Mouse (Mus musculus) adrenal gland, postnatal 14 days (tissue): ENCODE data around the gene Sdk2. TPM values are rescaled to one million over a fixed set of nuclear protein-coding genes. Genes with fewer than 3 reads are reported as not detected.

Experiments
- DNase-seq: peaks from one replicate; pipeline ENCODE4 v3.0.0; 2021; ENCODE audit warnings: mixed read lengths
- total RNA-seq: library from RNA; stranded (reverse); gene quantifications from 2 replicates; pipeline ENCODE4 v1.2.3, GENCODE M21; 2021

Gene Sdk2
- total RNA-seq, 1 experiment from 2014 or later = 4.4 TPM

DNA sequence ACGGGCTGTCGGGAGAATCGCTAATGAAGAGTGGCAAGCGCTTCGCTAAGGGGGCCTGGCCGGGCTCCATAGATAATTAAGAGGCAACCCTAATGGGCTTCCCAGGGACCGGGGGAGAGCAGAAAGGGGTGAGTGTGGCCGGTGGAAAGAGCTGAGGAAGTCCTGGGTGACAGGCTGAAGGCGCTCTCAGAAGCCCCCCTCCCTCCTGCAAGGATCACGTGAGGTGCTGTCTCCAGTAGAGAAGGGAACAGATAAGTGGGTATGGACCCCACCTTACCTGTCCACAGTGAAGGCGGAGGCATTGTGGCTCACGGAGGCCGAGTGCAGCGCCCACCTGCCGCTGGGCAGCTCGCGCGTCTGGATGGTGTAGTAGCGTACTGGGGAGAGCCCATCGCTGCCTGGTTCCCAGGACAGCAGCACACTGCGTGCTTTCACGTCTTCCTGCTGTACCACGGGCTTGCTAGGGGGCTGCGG, 238.7 kb downstream of the Sdk2 start:
- DNase-seq = no peak

DNA sequence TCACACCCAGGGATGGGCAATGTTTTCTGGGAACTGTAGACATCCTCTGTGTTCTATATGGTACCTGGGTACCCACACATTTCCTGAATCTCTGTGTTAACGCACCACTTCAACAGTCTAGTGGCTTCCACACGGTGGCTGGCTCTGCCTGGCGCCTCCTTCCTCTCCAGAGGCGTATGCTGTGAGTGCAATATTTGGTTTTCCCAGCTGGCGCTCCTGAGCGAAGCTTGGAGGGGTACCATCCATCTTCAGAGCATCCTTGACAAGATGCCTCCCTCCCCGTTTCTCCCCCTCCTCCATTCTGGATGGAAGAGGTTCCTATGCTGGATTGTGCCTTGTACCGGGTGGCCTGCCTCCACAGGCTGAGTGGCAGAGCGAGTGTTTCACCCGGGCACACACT, 246.8 kb downstream of the Sdk2 start:
- DNase-seq = no peak

DNA sequence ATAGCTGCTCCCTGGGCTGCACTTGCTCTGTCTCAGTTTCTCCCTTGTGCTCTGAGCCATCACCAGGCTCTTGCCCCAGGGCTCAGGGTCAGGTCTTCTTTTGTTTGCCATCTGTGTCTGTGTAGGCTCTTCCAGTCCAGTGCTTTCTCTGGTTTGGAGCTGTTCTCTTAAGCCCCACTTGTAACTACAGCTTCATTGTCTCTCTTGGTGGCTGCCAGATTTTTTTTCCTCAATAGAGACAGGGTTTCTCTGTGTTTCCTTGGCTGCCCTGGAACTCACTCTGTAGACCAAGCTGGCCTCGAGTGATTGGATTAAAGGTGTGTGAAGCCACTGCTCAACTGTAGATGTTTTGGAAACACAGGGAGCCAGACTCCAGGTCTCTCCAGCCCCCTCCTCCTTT, 247.8 kb downstream of the Sdk2 start:
- no peak for DNase-seq

DNA sequence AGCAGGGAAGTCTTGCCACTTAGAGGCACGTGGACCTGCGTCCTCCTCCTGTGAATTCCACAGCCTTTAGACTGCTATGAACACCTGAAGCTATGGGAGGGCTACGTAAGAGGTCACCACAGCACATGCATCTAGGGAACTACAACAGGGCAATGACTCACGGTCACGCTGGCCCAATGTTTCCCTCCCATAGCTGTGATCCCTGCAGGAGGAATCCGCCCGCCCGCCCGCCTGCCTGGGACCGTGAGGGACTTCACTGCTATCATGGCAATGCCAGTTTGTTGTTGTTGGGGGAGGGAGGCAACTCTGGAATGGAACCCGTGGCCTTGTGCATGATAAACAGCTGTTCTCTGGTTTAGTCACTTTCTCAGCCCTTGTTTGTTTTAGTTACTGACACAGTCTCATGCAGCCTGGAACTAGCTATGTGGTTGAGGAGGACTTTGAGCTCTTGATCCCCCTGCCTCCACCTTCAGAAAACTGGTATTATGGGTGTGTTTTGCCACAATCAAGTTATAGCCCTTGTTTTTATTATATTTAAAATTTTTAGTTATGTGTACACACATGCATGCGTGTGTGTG, 249.8 kb downstream of the Sdk2 start:
- DNase-seq = peak; percentile 81

DNA sequence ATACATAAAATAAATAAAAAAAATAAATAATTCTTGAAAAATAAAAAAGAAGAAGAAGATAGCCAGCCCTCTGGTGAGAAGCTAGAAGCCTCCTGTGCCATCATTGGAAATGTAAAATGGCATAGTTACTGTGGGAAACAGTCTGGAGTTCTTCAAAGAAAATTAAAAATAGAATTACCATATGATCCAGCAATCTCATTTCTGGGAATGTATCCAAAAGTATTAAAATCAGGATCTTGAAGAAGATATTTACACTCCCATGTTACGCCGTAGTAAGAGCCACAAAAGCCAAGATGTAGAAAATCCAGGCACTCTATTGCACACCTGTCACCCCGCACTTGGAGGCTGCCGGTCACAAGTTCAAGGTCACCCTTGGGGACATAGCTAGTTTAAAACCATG, 250.4 kb downstream of the Sdk2 start:
- DNase-seq = no peak

DNA sequence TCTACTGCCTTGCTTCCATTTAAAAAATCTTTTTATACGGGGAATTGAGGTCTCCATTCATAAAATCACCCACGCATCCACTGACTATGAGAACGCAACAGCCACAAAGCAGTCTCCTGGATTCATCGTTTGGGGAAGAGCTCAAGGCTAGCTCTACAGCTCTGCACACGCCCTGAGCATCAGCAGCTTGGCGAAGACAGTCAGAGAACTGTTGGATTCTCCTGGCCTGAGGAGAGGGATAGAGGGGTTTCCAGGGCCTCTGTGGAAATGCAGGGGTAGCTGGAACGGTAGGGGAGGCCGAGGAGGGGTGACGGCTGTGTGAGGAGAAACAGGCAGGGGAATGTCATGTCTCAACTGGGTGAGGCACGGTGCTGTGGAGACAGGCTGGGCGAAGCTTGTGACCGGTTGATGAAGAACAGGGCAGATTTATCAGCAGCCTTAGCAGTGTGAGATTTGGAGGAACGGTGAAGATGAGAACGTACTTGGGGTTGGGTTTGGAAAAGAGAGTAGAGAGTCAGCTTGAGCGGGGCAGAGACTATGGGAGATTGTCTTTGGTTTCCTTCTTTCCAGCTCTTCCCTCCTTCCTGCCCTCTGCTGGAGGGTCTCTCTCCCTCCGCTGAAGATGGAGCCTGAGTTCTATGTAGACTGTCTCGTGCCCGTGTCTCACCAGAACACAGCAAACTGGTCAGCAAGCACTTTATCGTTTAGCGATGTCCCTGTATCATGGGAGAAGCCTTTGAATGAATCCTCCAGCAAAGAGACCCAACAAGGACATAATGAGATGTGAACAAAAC, 255.1 kb downstream of the Sdk2 start:
- DNase-seq = no peak

DNA sequence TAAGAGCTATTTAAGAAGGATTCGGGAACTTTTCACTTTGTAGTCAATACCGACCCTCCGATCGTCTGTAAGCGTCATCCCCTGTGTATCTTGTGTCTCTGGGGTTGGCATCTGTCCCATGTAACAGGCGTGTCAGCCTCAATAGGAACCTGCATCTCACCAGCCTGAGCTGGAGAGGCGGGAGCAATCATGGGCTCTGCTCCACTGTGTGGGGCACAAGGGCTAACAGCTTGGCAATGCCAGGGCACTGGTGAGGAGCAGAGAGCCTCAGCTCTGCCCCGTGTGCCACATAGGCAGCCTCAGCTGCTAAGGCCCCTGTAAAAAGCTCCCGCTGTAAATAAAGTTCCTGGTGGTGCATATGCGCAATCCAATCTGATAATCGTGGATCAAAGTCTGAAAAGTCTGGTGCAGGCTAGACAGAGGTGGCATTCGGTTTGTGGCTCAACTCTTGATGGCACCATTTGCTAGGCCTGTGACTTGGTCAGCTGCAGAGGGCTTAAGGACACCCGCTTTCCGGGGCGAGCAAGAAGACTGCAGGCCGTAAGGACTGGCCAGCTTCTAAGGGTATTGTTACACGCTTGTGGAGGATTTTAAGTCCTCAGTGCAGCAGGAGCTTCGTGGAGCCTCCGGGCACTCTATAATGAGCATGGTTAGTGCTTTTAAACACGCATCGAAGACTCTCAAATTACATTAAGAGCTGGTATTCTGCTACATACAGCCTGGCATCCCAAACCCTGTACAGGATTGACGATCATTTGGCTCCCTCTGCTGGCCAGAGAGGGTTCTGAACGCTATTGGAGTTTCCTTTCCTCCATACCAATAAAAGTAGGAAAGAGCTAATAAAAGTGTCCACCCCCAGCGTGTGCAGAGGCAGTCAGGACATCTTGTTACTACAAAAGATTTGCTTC, 256.0 kb downstream of the Sdk2 start:
- peak; percentile 88 for DNase-seq

DNA sequence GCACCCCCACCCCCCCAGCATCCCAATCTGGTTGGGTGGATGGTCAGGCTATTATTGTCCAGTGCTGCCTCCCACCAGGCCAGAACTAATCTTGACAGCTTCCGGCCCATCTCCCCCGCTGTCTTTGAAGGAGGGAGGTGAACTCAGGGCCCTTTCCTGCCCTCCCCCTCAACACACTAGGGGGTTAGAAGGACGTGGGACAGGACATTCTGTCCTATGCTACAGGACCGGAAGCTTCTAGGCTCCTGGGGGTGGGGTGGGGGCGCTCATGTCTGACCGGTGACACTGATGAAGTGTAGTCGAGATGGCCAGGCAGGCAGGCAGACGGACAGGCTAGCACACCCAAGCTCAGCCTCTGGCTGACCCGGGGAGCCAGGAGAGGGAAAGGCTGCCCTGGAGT, 259.8 kb downstream of the Sdk2 start:
- DNase-seq = peak; percentile 77

DNA sequence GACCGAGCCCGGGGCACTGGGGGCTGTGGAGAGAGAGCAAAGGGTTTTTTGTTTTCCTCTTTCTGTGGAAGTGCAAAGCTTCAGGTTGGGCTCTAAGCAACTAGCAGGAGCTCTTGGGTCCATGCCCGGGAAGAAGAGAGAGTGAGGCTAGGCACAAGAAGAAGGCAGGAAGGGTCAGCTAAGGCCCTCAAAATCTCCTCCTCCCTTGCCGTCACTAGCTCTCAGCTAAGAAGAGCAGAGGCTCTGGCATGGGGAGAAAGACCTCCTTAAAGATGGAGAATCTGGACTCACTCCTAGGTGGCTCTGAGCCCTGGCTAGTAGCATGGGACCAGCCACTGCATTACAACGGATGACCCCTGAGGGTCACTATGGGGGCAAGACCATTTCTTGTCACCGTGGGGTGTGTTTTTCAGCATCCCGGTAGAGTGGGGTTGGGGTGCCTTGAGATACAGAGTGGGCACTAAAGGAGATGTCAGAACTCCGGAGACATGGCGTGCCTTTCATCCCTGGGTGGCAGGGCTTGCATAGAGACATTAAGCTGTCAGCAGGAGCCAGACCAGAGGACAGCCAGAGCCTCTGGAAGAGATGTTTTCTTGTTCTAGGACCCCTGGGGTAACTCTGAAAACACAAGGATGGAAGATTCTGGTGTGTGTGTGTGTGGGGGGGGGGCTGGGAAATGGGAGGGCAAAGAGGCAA, 260.3 kb downstream of the Sdk2 start:
- peak; percentile 33 for DNase-seq

DNA sequence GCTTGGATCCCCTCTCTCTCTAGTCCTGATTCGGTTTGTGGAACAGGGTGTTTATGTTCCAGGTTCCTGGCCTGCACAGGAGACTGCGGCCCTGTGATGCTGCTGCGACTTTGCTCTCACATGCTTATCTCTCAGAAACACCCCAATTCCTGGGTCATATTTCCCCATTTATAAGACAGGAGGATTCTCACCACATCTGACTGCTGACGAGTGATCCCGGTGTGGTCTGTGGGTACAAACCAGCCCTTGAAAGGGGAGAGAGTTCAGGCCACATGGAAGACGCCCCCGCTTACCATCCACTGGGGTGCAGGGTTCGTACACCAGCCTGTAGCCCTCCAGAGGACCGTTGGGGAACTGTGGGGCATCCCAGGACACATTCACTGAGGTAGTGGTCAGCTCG, 260.9 kb downstream of the Sdk2 start:
- DNase-seq = no peak

DNA sequence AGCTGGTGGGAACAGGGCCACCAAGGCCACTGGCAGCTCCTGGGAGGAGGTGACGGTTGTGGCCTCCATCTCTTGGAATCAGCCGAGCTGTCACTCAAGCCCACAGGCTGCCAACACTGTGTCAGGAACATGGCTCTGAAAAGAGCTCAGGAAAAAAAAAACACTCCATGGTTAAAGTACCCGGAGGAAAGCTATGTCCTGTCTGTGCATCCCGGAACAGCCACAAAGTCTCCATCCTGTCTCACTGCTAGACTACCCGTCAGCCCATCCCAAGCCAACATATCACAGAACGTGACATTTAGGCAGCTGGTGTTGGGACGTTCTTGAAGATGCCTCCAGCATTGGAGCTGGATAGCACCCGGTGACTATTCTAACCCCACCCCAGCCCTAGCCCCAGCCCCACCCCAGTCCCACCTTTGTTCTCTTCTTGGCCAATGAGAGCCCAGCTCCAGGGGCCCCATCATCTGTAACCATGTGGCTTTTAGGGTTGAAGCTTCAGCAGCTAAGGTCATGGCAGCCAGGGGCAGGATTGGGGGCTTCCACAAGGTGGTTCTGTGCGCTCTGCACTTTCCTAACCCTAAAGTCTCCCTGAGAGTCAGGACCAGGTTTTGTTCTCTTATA, 263.4 kb downstream of the Sdk2 start:
- peak; percentile 69 for DNase-seq

DNA sequence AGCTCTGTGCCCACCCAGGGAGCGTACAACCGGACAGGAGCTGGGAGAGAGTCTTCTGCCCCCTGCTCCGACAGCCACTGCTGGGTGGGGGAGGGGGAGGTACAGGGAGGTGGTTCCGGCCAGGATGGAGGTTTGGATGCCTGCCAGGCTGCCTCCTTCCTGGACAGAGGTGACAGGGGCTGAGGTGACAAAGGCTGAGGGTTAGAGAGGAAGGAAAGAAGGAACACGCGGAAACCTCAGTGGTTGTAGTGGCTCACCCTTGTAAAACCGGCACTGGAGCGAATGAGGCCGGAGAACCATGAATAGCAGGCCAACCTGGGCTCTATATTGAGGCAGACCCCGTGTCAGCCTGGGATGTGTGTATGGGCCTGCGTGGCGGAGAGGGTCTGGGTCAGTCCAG, 264.4 kb downstream of the Sdk2 start:
- peak; percentile 84 for DNase-seq

DNA sequence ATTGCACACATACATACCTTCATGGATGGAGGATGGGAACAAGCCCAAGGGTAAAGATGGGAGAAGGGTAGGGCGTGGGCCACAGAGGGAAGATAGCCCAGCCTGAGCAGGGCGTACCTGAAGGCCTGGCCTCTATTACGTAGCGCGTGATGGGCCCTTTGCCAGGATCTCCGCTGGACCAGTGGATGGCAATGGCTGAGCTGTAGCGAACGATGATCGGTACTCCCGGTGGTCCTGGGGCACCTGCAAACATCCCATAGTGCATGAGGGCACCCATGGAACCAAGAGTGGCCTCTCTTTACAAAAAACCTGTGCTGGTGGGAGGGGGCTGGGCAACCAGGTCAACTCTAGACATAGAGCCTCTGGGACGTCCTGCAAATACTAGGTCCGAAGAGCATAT, 266.8 kb downstream of the Sdk2 start:
- DNase-seq = no peak

DNA sequence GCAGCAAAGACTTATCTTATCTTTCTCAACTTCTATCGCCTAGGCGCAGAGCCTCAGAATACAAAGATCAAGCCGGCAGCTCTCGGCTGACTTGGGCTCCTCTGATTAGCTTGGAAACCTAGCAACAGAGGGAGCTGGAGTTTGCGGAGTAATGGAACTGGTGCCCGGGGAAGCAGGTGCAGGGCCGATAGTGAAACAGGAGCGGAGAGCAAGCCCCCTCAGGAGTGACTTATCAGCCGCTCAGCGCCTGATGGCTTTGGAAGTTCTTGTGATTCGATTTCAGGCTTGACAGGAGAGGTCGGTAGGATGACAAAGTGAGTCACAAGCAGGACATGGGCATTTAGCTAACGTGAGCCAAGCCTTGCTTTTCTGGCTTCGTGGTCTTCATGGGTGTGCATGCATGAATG, 267.8 kb downstream of the Sdk2 start:
- DNase-seq = no peak

DNA sequence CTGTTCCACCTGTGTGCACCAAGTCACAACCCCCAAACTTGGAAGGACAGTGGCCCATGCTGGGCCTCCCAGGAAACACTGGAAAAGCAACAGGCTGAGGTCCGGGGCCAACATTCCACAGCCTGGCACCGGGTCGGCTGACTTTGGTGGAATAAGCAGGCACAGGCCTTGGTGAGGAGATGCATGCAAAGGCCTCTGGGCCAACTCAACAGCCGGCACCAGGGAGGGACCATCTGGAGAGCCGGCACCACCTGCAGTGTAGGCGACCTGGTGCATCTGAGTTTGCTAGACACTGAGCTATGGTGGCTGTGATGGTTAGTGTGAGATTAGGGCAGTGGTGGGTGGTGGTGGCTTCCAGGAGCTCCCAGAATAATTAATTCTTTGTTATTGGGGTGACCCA, 268.8 kb downstream of the Sdk2 start:
- no peak for DNase-seq

DNA sequence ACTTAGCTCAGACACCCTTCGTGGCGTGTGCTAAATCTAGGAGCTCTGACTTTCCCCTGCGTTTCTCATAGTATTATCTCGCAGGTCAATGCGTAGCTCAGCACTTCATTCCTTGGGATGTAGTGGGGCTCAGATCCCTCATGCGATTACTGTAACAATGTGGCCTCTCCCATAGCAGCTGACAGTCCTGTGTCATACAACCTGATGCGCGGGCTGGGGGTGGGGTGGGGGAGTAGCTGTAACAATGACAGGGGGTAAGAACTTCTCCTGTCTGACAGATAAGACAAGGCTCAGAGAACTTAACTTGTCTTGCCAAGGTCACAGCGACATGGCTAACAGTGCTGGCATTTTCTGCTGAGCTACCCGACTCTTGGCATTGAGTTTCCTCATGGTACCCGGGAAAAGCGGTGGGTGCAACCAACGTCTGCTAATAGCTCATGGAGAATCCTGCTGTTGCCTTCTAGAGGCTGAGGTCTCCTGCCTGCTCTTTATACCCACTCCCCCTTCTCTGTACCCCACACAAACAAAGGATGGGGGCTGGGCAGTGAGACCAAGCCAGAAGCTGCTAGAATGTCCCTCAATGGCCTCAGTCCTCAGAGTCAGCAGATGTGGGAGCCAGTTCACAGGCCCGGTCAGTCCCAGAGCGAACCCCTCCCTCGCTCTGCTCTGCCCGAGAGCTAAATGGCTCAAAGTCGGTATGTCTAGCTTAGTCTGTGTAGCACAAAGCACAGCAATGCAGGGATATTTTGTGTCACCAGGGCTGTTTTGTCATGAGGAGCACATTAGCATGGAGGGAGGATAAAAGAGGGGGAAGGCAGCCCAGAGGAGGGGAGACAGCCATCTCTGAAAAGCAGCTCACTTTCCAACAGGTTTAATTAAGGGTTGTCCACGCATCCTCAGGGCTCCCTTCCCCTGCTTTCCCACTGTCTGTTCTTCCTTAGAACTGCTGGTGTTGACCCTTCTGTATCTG, 269.5 kb downstream of the Sdk2 start:
- DNase-seq = no peak

DNA sequence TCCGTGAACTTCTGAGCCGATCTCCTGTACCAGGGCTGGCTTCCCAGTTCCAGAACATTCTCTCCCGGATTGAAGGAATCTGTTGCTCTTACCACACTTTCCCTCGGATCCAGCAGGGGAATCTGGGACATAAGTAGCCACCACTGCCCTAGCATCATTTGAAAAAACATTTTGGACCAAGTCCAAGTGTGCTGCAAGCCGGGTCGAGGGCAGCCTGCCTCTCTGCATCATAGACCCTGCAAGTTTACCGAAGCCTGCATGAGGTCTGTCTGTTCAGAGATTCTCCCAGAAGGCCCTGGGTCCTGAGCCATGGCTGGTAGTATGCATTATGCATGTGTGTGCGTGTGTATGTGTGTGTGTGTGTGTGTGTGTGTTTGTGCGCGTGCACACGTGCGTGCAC, 271.0 kb downstream of the Sdk2 start:
- no peak for DNase-seq

DNA sequence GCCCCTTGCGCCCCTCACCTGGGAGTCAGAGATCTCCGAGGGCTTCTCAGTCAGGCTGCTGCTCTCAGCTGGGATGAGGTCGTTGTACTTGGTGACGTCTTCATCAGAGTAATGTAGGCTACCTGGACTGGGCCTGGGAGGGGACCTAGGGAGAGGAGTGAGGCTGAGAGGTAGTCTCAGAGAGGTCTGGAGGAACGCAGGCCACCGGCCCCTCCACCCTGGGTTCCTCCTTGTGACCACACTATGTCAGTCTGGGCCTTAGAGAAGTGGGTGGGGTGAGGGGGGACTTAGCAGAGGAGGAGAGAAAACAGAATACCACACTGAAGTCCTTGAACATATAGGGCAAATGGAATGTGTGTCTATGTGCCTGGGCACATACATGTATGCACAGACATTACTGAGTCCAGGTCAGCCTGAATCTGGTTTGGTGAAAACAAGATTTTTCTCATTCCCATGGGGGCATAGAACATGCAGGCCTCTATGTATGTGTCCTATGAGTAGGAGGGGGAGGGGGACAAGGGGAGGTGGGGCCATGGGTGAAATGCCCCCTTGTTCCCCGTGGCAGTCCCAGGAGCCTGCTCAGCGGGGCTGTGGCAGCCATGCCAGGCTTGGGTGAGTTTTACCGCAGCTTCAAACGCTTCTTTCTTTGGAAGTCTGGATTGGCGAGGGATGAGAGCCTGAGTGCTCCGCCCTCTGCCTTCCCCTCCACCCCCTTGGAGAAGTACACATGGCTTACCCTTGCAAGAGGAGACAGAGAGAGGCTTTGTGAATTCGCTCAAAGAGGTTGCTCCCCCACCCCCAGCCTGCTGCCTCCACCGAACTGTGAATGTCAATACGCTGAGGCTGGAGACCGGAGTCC, 275.3 kb downstream of the Sdk2 start:
- DNase-seq = no peak

DNA sequence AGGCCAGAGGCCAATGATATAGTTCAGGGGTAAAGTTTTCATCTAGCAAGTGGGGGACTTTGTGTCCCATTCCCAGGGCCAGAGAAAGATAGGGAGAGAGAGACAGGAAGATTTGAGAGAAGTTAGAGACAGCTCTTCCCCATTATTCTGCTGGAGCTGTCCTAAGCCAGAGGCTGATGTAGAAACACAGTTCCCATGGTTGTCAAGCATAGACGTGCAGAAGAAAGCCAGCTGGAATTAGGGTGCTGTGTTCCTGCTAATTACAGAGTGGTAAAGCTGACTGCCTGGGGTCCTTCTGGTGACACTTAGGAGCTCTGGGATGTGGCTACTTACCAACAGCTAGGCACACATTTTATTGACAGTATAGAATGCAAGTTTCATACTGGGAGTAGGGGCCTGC, 277.7 kb downstream of the Sdk2 start:
- no peak for DNase-seq
